Mouse (Mus musculus): Measurements from ENCODE around the gene Zgpat.
A peak's percentile ranks its signal among the peaks of the same experiment; 100 is the strongest.

Gene Zgpat

DNA sequence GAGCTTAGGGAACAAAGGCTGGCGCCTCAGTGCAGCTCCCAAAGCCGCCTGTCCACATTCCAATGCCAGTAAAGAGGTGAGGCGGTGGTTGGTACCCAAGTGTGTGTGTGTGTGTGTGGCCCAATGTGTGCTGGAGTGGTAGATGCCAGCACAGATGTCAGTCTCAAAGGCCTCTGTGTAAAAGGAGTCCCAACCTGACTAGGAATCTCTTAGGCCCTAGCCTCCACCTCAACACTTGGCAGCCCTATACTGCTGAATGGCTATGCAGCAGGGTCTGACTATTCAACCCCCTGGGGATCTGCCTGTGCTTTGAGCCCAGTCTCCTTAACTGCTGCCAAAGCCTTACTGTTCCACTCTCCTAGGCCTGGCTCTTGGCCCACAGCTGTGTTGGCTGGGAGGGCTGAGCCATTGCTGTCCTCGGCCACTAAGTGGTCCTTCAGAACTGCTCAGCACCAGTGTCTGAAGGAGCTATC lies 20.2 kb downstream of the Zgpat start:
- DNase-seq (ENCODE audit: low read depth, low spot score) = no peak

DNA sequence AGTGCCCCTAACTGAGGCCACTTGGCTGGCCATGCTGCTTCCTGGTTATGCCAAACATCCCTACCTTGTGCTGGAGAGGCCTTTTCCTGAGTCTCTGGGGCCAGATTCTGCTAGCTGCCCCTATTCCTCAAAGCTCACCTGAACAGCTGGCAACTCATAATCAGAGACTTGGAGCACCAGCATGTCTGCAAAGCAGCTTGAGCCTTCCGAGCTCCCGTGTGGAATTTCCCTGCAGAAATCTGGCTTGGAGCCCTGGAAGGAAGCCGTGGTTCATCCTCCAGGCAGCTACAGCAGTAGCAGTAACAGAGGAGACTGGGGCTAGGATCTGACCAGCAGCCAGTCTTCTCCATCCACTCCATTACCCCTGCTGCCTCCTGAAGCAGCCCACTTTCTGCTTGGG lies 21.2 kb downstream of the Zgpat start:
- DNase-seq (ENCODE audit: low read depth, low spot score) = no peak

- DNase-seq (ENCODE audit: low read depth, low spot score) = no peak
Observed at GRCm38 (mm10) chr2:181386663-181387210, 22.0 kb downstream of the Zgpat start.

GRCm38 (mm10) chr2:181390136-181390870 lies 25.6 kb downstream of the Zgpat start:
- no peak for DNase-seq (ENCODE audit: low read depth, low spot score)

DNA sequence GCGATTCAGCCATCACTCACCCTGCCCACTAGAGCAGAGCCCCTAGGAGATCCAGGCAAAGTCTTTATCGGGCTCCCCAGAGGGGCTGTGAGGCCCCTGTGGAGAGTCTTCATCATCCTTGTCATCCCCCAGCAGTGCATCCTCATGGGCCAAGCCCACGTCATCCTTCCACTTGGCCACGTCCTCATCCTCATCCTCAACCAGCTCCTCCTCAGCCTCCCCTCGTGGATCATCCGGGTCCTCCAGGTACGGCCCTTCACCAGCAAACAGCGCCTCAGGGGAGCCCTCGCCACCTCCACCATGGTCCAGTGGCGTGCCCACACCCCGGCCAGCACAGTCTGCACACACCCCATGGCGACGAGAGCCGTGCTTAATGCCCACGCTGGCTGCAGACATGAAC lies 26.3 kb downstream of the Zgpat start:
- DNase-seq (ENCODE audit: low read depth, low spot score) = no peak

GRCm38 (mm10) chr2:181391541-181391940 lies 26.8 kb downstream of the Zgpat start:
- no peak for DNase-seq (ENCODE audit: low read depth, low spot score)

DNA sequence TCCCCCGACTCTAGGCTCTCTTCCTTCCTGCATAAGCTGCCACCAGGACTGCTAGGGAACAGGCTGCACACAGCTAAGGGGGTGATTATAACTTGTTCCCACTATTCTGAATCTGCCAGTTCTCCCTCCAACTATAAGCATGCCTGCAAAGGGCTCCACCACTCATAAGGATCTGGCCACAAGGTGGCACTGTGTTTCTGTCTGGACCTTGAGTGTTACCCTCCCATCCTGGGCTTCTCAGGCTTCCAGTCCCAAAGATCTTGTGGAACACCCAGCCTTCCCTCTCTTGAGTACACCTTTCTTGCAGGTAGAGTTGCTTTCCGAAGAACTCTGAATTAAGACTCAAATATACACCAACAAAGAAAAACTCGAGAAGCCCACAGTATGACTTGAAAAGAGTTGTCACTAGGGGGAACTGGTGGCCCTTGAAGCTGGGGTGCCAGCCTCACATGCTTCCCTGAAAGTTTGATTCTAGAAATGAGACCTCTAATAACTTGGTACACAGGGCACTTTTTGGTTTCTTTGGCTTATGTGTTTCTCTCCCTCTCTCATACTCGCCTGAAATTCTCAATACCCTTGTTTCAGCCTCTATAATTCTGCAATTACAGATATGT lies 28.0 kb downstream of the Zgpat start:
- DNase-seq (ENCODE audit: low read depth, low spot score) = peak; percentile 72

DNA sequence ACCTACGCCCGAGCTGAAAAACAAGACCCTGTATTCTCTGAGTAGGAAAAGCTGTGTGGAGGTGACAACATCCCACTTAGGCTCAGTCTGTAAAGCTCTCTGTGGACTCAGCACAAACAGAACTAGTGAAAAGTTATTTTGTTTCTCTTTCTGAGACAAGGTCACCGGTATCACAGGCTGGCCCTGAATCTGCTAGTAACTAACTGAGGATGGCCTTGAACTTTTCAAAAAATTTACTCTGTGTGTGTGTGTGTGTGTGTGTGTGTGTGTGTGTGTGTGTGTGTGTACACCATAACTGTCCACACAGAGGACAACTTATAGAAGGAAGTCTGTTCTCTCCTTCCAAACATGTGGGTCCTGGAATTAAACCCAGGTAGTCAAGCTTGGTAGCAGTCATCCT lies 29.4 kb downstream of the Zgpat start:
- no peak for DNase-seq (ENCODE audit: low read depth, low spot score)

DNA sequence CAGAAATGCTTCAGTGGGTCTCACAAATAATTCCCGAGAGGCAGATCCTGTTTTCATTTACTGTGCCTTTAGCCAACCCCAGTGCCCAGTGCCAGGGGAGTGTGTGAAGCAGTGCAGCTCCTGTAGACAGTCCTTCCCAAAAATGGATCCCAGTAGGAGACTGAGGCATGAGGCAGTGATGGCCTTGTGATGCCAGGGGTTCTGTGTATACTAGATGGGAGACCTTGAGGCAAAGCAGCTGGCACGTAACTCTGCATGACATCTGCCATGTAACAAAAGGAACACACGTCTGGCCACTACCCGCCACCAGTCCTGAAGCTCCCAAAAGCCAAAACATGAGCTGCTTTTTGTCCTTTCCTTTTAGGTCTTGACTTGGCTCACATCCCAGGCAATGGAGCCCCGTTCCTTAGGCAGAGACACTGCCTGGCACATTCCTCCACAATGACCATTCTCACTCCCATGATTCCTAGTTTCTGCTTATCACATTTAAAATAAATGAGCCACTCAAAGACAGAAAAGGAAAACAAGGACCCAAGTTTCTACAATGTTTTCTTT lies 32.6 kb downstream of the Zgpat start:
- DNase-seq (ENCODE audit: low read depth, low spot score) = no peak

GRCm38 (mm10) chr2:181401497-181401896 lies 36.8 kb downstream of the Zgpat start:
- DNase-seq (ENCODE audit: low read depth, low spot score) = no peak

GRCm38 (mm10) chr2:181403722-181404121 lies 39.0 kb downstream of the Zgpat start:
- no peak for DNase-seq (ENCODE audit: low read depth, low spot score)

GRCm38 (mm10) chr2:181409643-181410042 lies 44.9 kb downstream of the Zgpat start:
- DNase-seq (ENCODE audit: low read depth, low spot score) = no peak

GRCm38 (mm10) chr2:181410760-181411473 lies 46.2 kb downstream of the Zgpat start:
- DNase-seq (ENCODE audit: low read depth, low spot score) = no peak

DNA sequence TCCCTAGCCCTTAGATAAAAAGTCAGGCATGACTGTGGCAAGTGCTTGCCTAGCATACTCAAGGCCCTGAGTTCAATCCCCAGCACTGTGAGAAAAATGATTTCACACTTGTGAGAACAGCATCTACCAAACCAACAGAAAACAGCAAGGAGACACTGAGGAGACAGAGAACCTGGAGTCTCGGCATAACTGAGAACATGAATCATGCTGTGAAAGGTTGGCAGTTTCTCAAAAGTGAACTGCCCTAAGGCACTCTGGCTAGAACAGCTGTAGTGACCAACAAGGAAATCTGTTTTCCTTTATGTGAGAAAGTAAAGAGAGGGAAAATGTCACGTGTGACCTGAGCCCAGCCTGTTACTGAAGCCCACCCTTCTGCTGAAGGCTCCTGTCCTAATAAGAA lies 48.4 kb downstream of the Zgpat start:
- no peak for DNase-seq (ENCODE audit: low read depth, low spot score)

GRCm38 (mm10) chr2:181415945-181416344 lies 51.2 kb downstream of the Zgpat start:
- no peak for DNase-seq (ENCODE audit: low read depth, low spot score)

DNA sequence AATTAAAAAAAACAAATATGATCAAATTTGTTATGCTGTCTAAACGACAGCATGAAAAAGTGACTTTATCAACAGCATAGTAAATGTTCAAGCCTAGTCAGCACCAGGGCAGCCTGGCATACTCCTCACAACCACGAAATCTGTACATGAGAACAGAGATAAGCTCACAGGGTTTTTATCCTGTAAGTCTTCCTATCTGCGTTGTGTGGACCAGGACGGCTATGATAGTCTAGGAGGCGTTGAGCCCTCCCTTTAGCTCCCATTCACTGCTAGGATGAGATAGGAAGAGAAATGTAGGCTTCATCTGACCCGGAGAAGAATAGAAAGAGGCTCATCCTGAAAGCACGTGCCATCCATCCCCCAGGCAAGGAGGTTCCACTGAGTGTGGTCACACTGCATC lies 54.6 kb downstream of the Zgpat start:
- DNase-seq (ENCODE audit: low read depth, low spot score) = no peak

DNA sequence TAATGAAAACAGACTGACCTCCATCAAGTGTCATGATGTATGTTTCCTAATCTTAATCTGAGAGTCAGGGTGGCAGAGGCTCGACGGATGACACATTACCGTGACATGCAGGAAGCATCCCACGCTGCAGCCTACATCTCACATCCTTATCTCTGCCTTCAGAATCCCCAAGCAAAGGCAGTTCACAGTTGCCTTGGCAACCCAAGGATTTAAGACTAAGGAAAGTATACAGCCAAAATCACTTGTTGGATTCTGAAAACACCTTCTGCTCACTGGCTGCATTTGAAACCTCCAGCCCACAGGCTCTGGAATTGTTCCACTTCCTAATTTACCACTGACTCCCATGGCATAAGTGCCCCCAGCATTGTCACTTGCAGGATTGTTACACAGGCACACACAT lies 55.7 kb downstream of the Zgpat start:
- DNase-seq (ENCODE audit: low read depth, low spot score) = peak; percentile 47

GRCm38 (mm10) chr2:181420903-181421638 lies 56.3 kb downstream of the Zgpat start:
- peak; percentile 34 for DNase-seq (ENCODE audit: low read depth, low spot score)

- DNase-seq (ENCODE audit: low read depth, low spot score) = no peak
Observed at GRCm38 (mm10) chr2:181423834-181424233, 59.1 kb downstream of the Zgpat start.

All from c-Kit-negative CD71-positive TER-119-positive erythroid progenitor cells, embryonic 14.5 days (primary cell).